Mouse (Mus musculus) layer of hippocampus, adult 2 months (tissue): ENCODE measurements around the gene Actn2. TPM values are rescaled to one million over a fixed set of nuclear protein-coding genes. Genes with fewer than 3 reads are reported as not detected.

Source experiments
- DNase-seq, 2 experiments: peaks; one replicate each; pipeline ENCODE4 v3.0.0; 2022; ENCODE audit warnings: low spot score in 2 of 2
- H3K27ac ChIP-seq: fragments of 200-600 bp; 2 replicates; pipeline ENCODE4 v1.8.1; 2022
- H3K4me3 ChIP-seq: fragments of 200-600 bp; 2 replicates; pipeline ENCODE4 v1.8.1; 2022; ENCODE audit warnings: mild to moderate bottlenecking
- CTCF ChIP-seq: fragments of 200-600 bp; conservative IDR thresholded peaks from 2 replicates; pipeline ENCODE4 v1.8.1; 2022; ENCODE audit warnings: antibody characterized with exemption, mild to moderate bottlenecking, moderate library complexity
- total RNA-seq, 2 experiments: library from RNA; stranded (reverse); gene quantifications; 2 replicates each; pipeline ENCODE4 v1.2.3; 2021

Gene Actn2
- total RNA-seq, 2 experiments from 2014 or later = 22.4 to 23.1 TPM

GRCm38 (mm10) chr13:12339446-12339845 is 1.1 kb downstream of the Actn2 start:
- no peak for TF ChIP-seq CTCF
- DNase-seq = no peak
- Histone ChIP-seq H3K27ac (no peak overlapping the region), H3K4me3 (peak overlapping the region; percentile 61)

GRCm38 (mm10) chr13:12337752-12338151 is 2.8 kb downstream of the Actn2 start:
- TF ChIP-seq CTCF = no peak
- no peak for DNase-seq
- no peak overlapping the region for H3K27ac ChIP-seq
- no peak overlapping the region for H3K4me3 ChIP-seq

GRCm38 (mm10) chr13:12334016-12334415 is 6.5 kb downstream of the Actn2 start:
- peak overlapping the region; percentile 77 for H3K27ac ChIP-seq
- H3K4me3 ChIP-seq = peak overlapping the region; percentile 36
- DNase-seq = peak; percentile 69 to 90
- no peak for TF ChIP-seq CTCF

- H3K27ac ChIP-seq = no peak overlapping the region
- no peak for DNase-seq
- no peak for TF ChIP-seq CTCF
- no peak overlapping the region for H3K4me3 ChIP-seq
Measured at GRCm38 (mm10) chr13:12331528-12331927, 9.0 kb downstream of the Actn2 start.

GRCm38 (mm10) chr13:12328392-12328791 is 12.2 kb downstream of the Actn2 start:
- DNase-seq = no peak
- Histone ChIP-seq H3K27ac (no peak overlapping the region), H3K4me3 (no peak overlapping the region)
- no peak for TF ChIP-seq CTCF

- DNase-seq = no peak
- Histone ChIP-seq H3K4me3 (no peak overlapping the region), H3K27ac (no peak overlapping the region)
- no peak for TF ChIP-seq CTCF
Measured at GRCm38 (mm10) chr13:12327577-12327976, 13.0 kb downstream of the Actn2 start.

GRCm38 (mm10) chr13:12323076-12323625 is 17.4 kb downstream of the Actn2 start:
- no peak for TF ChIP-seq CTCF
- H3K4me3 ChIP-seq = no peak overlapping the region
- H3K27ac ChIP-seq = no peak overlapping the region; the same call in 1 of the 2 replicates
- DNase-seq = peak in 1 of 2 experiments; percentile 16

- no peak for TF ChIP-seq CTCF
- Histone ChIP-seq H3K27ac (no peak overlapping the region), H3K4me3 (no peak overlapping the region)
- no peak for DNase-seq
Measured at GRCm38 (mm10) chr13:12320148-12320547, 20.4 kb downstream of the Actn2 start.

GRCm38 (mm10) chr13:12318017-12318416 is 22.5 kb downstream of the Actn2 start:
- H3K27ac ChIP-seq = no peak overlapping the region
- DNase-seq = no peak
- TF ChIP-seq CTCF = no peak
- no peak overlapping the region for H3K4me3 ChIP-seq

GRCm38 (mm10) chr13:12317191-12317765 is 23.3 kb downstream of the Actn2 start:
- no peak for DNase-seq
- Histone ChIP-seq H3K27ac (no peak overlapping the region), H3K4me3 (no peak overlapping the region)
- no peak for TF ChIP-seq CTCF

- no peak for DNase-seq
- no peak for TF ChIP-seq CTCF
- no peak overlapping the region for H3K4me3 ChIP-seq
- no peak overlapping the region for H3K27ac ChIP-seq
Measured at GRCm38 (mm10) chr13:12314173-12314572, 26.4 kb downstream of the Actn2 start.

- no peak for TF ChIP-seq CTCF
- no peak overlapping the region for H3K4me3 ChIP-seq
Measured at GRCm38 (mm10) chr13:12311930-12312492, 28.5 kb downstream of the Actn2 start.

GRCm38 (mm10) chr13:12311371-12311770 is 29.2 kb downstream of the Actn2 start:
- Histone ChIP-seq H3K4me3 (no peak overlapping the region), H3K27ac (no peak overlapping the region)
- no peak for TF ChIP-seq CTCF
- no peak for DNase-seq

More at GRCm38 (mm10) chr13:12311930-12312492, 28.5 kb downstream of the Actn2 start:
- no peak for DNase-seq
- H3K27ac ChIP-seq = no peak overlapping the region; the same call in none of the 2 replicates

- peak overlapping the region; percentile 61 for H3K27ac ChIP-seq
- DNase-seq = no peak
- no peak overlapping the region for H3K4me3 ChIP-seq
- TF ChIP-seq CTCF = no peak
Measured at GRCm38 (mm10) chr13:12309446-12309845, 31.1 kb downstream of the Actn2 start.
